Mouse (Mus musculus) liver, embryonic 13.5 days (tissue): ENCODE results near the gene Spo11. TPM values are rescaled to one million over a fixed set of nuclear protein-coding genes. Genes with fewer than 3 reads are reported as not detected.

Experiments used
- ATAC-seq: fragments of 200-750 bp; cut with Nextera tagmentation; 2 replicates; pipeline ENCODE4 v1.8.0; 2017; ENCODE audit warnings: low read depth, mild to moderate bottlenecking, moderate number of reproducible peaks, moderate library complexity
- DNase-seq: peaks from one replicate; pipeline ENCODE4 v3.0.0; 2022
- H3K27ac ChIP-seq: fragments of 300-500 bp; sonication (generic); 2 replicates; pipeline ENCODE4 v1.5.1; 2015; ENCODE audit warnings: moderate library complexity, mild to moderate bottlenecking, inconsistent platforms
- H3K27me3 ChIP-seq: fragments of 300-500 bp; sonication (generic); 2 replicates; pipeline ENCODE4 v1.6.1; 2015; ENCODE audit warnings: mild to moderate bottlenecking, inconsistent platforms
- H3K36me3 ChIP-seq: fragments of 300-500 bp; sonication (generic); 2 replicates; pipeline ENCODE4 v1.6.1; 2015; ENCODE audit warnings: mild to moderate bottlenecking, inconsistent platforms
- H3K4me1 ChIP-seq: fragments of 300-500 bp; sonication (generic); replicated peaks from 2 replicates; pipeline ENCODE4 v1.6.1; 2015; ENCODE audit warnings: inconsistent platforms
- H3K4me2 ChIP-seq: fragments of 300-500 bp; sonication (generic); 2 replicates; pipeline ENCODE4 v1.6.1; 2015; ENCODE audit warnings: inconsistent platforms, mild to moderate bottlenecking, moderate library complexity
- H3K4me3 ChIP-seq: fragments of 300-500 bp; sonication (generic); replicated peaks from 2 replicates; pipeline ENCODE4 v1.5.1; 2015; ENCODE audit warnings: mild to moderate bottlenecking, inconsistent platforms
- H3K9ac ChIP-seq: fragments of 300-500 bp; sonication (generic); 2 replicates; pipeline ENCODE4 v1.6.1; 2015; ENCODE audit warnings: mild to moderate bottlenecking, inconsistent platforms
- H3K9me3 ChIP-seq: fragments of 300-500 bp; sonication (generic); replicated peaks from 2 replicates; pipeline ENCODE4 v1.6.1; 2016; ENCODE audit warnings: inconsistent platforms
- WGBS: fragments of 180-500 bp; shearing (Covaris S2); methylation state at CpG from one replicate; pipeline ENCODE4 v1.1.7; 2015; ENCODE audit not compliant: insufficient replicate concordance; 5-methylcytosine and 5-hydroxymethylcytosine counted together
- polyA plus RNA-seq: library from polyadenylated mRNA; unstranded; fragments of >200 nt; fragmentation: Nextera tagmentation; extraction: Ambion mirVana; gene quantifications from 2 replicates; pipeline ENCODE4 v1.2.1, GENCODE M21; 2015

The Spo11 gene
- polyA plus RNA-seq, 1 experiment from 2014 or later, result 0.08 TPM

- ATAC-seq (no peak), DNase-seq (no peak)
- H3K9me3 ChIP-seq, result no peaks in the 10 kb centered on the region
- H3K4me2 ChIP-seq, result no peak overlapping the region
- H3K9ac ChIP-seq, result no peak overlapping the region
- H3K27me3 ChIP-seq, result no peaks in the 10 kb centered on the region
- H3K4me1 ChIP-seq, result peaks cover 35% of the 10 kb centered on the region
- no peak overlapping the region for H3K4me3 ChIP-seq
- H3K27ac ChIP-seq, result peak overlapping the region; percentile 15
- WGBS, result 54% methylated on average over 7 of the region's 7 CpGs
- H3K36me3 ChIP-seq, result peaks cover 64% of the 10 kb centered on the region
Measured at GRCm38 (mm10) chr2:173014741-173015287, 37.3 kb downstream of the Spo11 start.

GRCm38 (mm10) chr2:173017940-173018339, 40.4 kb downstream of the Spo11 start:
- H3K4me2 ChIP-seq, result no peak overlapping the region

DNA sequence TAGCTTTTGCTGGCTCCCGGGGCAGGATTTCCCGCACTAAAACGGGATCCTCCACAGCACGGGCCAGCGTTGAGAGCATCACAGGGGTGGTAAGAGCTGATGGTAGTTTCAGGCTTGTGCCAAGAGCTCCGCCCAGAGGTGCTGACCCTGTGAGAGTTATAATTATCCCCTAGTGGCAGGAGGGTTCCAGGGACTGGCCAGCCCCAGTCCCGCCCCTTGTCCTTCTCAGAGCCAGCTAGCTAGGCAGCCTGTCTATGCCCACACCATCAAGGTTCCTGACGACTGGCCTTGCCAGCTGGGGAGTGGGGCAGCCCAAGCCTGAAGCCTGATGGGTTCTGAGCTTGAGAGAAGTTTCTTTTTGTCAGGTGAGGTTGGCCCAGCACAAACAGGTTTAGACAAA, 41.1 kb downstream of the Spo11 start:
- 14% methylated on average over 8 of the region's 8 CpGs for WGBS
- no peak for ATAC-seq
- Histone ChIP-seq H3K4me2 (peak overlapping the region; percentile 79), H3K27ac (peak overlapping the region; percentile 65), H3K4me1 (peaks cover 59% of the 10 kb centered on the region), H3K4me3 (no peak overlapping the region), H3K27me3 (no peaks in the 10 kb centered on the region), H3K9ac (peak overlapping the region; percentile 98), H3K36me3 (peaks cover 39% of the 10 kb centered on the region), H3K9me3 (no peaks in the 10 kb centered on the region)
- peak; percentile 54 for DNase-seq

More at GRCm38 (mm10) chr2:173017940-173018339, 40.4 kb downstream of the Spo11 start:
- H3K9me3 ChIP-seq, result no peaks in the 10 kb centered on the region
- peak overlapping the region; percentile 98; the same call in 1 of the 2 replicates for H3K9ac ChIP-seq
- ATAC-seq (no peak), DNase-seq (no peak)
- whole genome bisulfite sequencing, result 6% methylated on average over 6 of the region's 6 CpGs
- H3K36me3 ChIP-seq, result peaks cover 39% of the 10 kb centered on the region
- no peak overlapping the region for H3K4me3 ChIP-seq
- H3K4me1 ChIP-seq, result peaks cover 53% of the 10 kb centered on the region
- peak overlapping the region; percentile 65 for H3K27ac ChIP-seq
- no peaks in the 10 kb centered on the region for H3K27me3 ChIP-seq

DNA sequence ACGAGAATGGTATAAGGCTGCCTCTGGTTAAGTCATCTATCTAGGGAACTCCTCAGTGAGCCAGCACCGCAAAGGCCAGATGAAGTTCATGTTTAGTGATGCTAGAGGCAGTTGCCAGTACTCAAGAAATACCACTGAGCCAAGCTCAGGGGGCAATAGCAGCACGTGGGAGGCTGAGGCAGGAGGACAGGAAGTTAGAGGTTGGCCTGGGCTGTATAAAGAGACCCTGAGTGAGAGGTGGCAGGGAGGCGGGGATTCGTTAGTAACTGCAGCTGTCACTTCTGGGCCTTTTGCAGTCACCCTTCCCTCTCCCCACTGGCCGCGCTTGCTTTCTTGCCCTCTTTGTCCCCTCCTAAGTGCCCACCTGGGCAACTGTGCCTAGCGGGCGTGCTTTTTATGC, 41.8 kb downstream of the Spo11 start:
- Histone ChIP-seq H3K4me2 (peak overlapping the region; percentile 79), H3K27ac (peak overlapping the region; percentile 65), H3K9me3 (no peaks in the 10 kb centered on the region), H3K4me1 (peaks cover 66% of the 10 kb centered on the region), H3K27me3 (no peaks in the 10 kb centered on the region), H3K4me3 (peak overlapping the region; percentile 49), H3K36me3 (peaks cover 39% of the 10 kb centered on the region), H3K9ac (peak overlapping the region; percentile 98)
- no peak for DNase-seq
- ATAC-seq, result no peak
- WGBS, result 15% methylated on average over 9 of the region's 9 CpGs

DNA sequence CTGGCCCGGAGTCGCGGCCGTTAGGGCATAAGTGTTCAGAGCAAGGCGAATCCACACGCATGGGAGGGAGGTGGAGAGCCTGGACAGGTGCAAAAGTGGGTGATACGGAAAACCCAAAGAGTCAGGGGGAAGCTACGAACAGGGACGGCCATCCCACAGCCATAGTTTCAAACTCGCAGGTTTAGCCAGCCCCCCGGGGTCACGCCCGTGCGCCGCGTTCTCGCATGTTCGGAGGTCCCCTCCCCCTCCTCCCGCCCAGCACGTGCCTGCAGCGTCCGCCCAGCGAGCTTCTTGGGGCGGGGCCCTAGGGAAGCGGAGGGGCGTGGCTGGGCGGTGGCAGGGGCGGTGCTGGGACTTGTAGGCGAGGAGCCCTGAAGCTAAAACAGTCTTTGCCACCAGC, 42.3 kb downstream of the Spo11 start:
- peak; percentile 76 for ATAC-seq
- WGBS, result under 1% methylated on average over 29 of the region's 29 CpGs
- Histone ChIP-seq H3K4me2 (peak overlapping the region; percentile 79), H3K36me3 (peaks cover 39% of the 10 kb centered on the region), H3K27me3 (no peaks in the 10 kb centered on the region), H3K27ac (peak overlapping the region; percentile 79), H3K9me3 (no peaks in the 10 kb centered on the region), H3K4me3 (peak overlapping the region; percentile 49), H3K9ac (peak overlapping the region; percentile 98), H3K4me1 (peaks cover 67% of the 10 kb centered on the region)
- DNase-seq, result peak; percentile 93

GRCm38 (mm10) chr2:173020430-173020829, 42.9 kb downstream of the Spo11 start, which contains the start of gene Rbm38:
Gene Rbm38, plus strand, starts transcription at chr2:173020498.
- H3K27ac ChIP-seq, result peak within 1 kb of the TSS; percentile 79
- H3K9me3 ChIP-seq, result no peaks in the 10 kb centered on the region
- H3K4me3 ChIP-seq, result peak within 1 kb of the TSS; percentile 97
- DNase-seq (no peak), ATAC-seq (no peak)
- peaks cover 39% of the 10 kb centered on the region for H3K36me3 ChIP-seq
- peak within 1 kb of the TSS; percentile 79 for H3K4me2 ChIP-seq
- WGBS, result 39% methylated on average over 11 of the region's 11 CpGs
- H3K27me3 ChIP-seq, result no peaks in the 10 kb centered on the region
- H3K4me1 ChIP-seq, result peaks cover 72% of the 10 kb centered on the region
- peak within 1 kb of the TSS; percentile 98 for H3K9ac ChIP-seq

GRCm38 (mm10) chr2:173021633-173022055, 44.1 kb downstream of the Spo11 start:
- under 1% methylated on average over 54 of the region's 54 CpGs for whole genome bisulfite sequencing
- Histone ChIP-seq H3K27me3 (no peaks in the 10 kb centered on the region), H3K27ac (peak overlapping the region; percentile 100), H3K36me3 (peaks cover 43% of the 10 kb centered on the region), H3K9me3 (no peaks in the 10 kb centered on the region), H3K9ac (peak overlapping the region; percentile 98), H3K4me2 (peak overlapping the region; percentile 79), H3K4me3 (peak overlapping the region; percentile 97), H3K4me1 (peaks cover 84% of the 10 kb centered on the region)
- ATAC-seq (peak; percentile 71), DNase-seq (peak; percentile 90)

DNA sequence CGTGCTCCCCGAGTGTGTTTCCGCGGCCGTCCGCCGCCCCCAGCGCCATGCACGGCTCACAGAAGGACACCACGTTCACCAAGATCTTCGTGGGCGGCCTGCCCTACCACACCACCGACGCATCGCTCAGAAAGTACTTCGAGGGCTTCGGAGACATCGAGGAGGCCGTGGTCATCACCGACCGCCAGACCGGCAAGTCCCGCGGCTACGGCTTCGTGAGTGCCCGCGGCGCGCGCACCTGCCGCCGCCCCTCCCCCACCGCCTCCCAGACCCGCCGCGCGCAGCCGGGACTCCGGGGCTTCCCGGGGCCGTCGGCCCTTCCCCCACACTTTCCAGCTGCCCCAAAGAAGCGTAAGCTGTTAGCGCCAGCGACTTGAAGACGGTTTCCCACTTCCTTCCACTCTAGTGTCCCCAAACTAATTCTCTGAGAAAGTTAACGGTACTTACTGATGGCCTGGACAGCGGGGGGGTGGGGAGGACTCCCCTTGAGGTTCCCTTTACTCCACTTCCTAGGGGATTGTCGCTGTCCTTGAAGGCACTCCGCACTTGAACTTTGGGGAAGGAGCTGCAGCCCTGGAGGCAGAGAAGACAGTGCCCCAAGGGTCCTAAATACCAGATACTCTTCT, 44.7 kb downstream of the Spo11 start:
- peak; percentile 58 for DNase-seq
- H3K4me3 ChIP-seq, result peak overlapping the region; percentile 97

GRCm38 (mm10) chr2:173022813-173023212, 45.3 kb downstream of the Spo11 start:
- Histone ChIP-seq H3K9ac (peak overlapping the region; percentile 98), H3K27ac (peak overlapping the region; percentile 100), H3K9me3 (no peaks in the 10 kb centered on the region), H3K4me1 (peaks cover 86% of the 10 kb centered on the region), H3K27me3 (no peaks in the 10 kb centered on the region), H3K36me3 (peaks cover 55% of the 10 kb centered on the region), H3K4me3 (peak overlapping the region; percentile 97), H3K4me2 (peak overlapping the region; percentile 79)
- WGBS, result 11% methylated on average over 10 of the region's 10 CpGs
- ATAC-seq (no peak), DNase-seq (no peak)

More for the DNA sequence above, 44.7 kb downstream of the Spo11 start:
- H3K27ac ChIP-seq, result peak overlapping the region; percentile 100
- H3K4me1 ChIP-seq, result peaks cover 86% of the 10 kb centered on the region
- peak overlapping the region; percentile 98 for H3K9ac ChIP-seq
- no peaks in the 10 kb centered on the region for H3K9me3 ChIP-seq
- H3K36me3 ChIP-seq, result peaks cover 49% of the 10 kb centered on the region
- peak overlapping the region; percentile 79 for H3K4me2 ChIP-seq
- peak; percentile 31 for ATAC-seq
- WGBS, result under 1% methylated on average over 51 of the region's 51 CpGs
- H3K27me3 ChIP-seq, result no peaks in the 10 kb centered on the region

DNA sequence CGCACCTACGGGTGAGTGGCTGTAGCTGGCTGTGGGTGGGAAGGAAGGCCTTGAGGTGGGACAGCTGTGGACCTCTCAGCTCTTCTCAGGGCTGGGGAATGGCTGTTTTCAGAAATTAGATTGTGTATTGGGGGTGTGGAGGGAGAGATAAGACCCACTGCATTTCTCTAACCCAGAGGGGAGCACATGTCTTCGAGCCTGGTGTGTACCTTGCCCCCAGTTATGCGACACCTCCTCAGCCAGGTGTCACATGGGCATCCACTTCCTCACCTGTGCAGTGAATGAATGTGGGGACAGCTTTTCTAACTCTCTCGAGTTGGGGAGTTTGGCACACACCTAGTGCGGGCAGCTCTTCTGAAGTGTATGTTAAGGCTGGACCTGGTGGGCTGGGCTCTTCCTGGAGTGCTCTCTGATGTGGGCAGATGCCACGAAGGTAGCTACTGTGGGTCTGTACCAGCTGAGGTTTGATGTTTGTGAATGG, 45.9 kb downstream of the Spo11 start:
- H3K4me1 ChIP-seq, result peaks cover 86% of the 10 kb centered on the region
- peak overlapping the region; percentile 98 for H3K9ac ChIP-seq
- 19% methylated on average over 7 of the region's 7 CpGs for WGBS
- peak overlapping the region; percentile 79 for H3K4me2 ChIP-seq
- H3K27ac ChIP-seq, result peak overlapping the region; percentile 100
- DNase-seq, result peak; percentile 48
- peak; percentile 19 for ATAC-seq
- no peaks in the 10 kb centered on the region for H3K27me3 ChIP-seq
- peak overlapping the region; percentile 97 for H3K4me3 ChIP-seq
- H3K36me3 ChIP-seq, result peaks cover 61% of the 10 kb centered on the region
- no peaks in the 10 kb centered on the region for H3K9me3 ChIP-seq

- Histone ChIP-seq H3K4me1 (peaks cover 86% of the 10 kb centered on the region), H3K36me3 (peaks cover 67% of the 10 kb centered on the region), H3K27me3 (no peaks in the 10 kb centered on the region), H3K4me3 (peak overlapping the region; percentile 97), H3K4me2 (peak overlapping the region; percentile 79), H3K9ac (peak overlapping the region; percentile 98), H3K27ac (peak overlapping the region; percentile 100), H3K9me3 (no peaks in the 10 kb centered on the region)
- DNase-seq (no peak), ATAC-seq (no peak)
- 37% methylated on average over 4 of the region's 4 CpGs for WGBS
Measured at GRCm38 (mm10) chr2:173023966-173024365, 46.5 kb downstream of the Spo11 start.
